8 mouse cellular contexts compared by ENCODE assay signal in the genomic region with DNA sequence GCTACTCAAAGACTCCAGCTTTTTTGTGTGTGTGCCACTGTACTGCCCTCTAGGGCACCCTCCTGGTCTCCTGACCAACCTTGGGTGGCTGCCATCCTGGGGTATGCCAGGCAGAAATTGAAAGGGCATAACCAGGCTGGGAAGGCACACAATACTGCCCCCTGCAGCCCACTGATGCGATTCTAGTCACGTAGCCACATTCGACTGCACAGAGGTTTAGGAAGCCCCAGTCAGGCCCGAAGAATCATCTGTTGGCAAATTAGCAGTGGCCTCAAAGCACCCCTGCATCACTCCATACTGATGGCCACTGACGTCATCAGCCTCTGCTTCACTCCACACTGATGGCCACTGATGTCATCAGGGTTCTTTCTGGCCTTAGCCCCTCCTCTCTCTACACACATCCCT. TPM values are rescaled to one million over a fixed set of nuclear protein-coding genes. Genes with fewer than 3 reads are reported as not detected.
DNase-seq lines count a peak whose midpoint lies in the region; ATAC-seq and TF ChIP-seq lines count a peak whose summit lies in the region.

No protein-coding gene starts in this region.

- H3K4me2 ChIP-seq in hindbrain, embryonic 13.5 days = no peak overlapping the region
- H3K4me2 ChIP-seq in hindbrain, embryonic 12.5 days (replicated peaks) = no peak overlapping the region

- H3K4me1 ChIP-seq in hindbrain, embryonic 13.5 days (replicated peaks) = no peaks in the 10 kb centered on the region
- H3K4me1 ChIP-seq in hindbrain, embryonic 12.5 days = 0 out of 2 replicates have a peak, but pooled peaks cover 2% of the 10 kb centered on the region
- peaks cover 60% of the 10 kb centered on the region for H3K4me1 ChIP-seq in E14TG2a.4 (replicated peaks; ENCODE audit: low read depth, low read length)

- WGBS in hindbrain, embryonic 13.5 days = 45% methylated on average over 5 of the region's 5 CpGs
- WGBS in hindbrain, embryonic 12.5 days = 35% methylated on average over 5 of the region's 5 CpGs

- peak; percentile 73 for DNase-seq in cerebellum, adult 11 months
- DNase-seq in frontal cortex, postnatal 36 days (ENCODE audit: low spot score in 2 of 2) = peak; percentile 74 to 82
- peak; percentile 85 to 90 for DNase-seq in kidney, postnatal 4 days

- H3K9ac ChIP-seq in hindbrain, embryonic 13.5 days = no peak overlapping the region
- H3K9ac ChIP-seq in hindbrain, embryonic 12.5 days = no peak overlapping the region

- H3K36me3 ChIP-seq in hindbrain, embryonic 13.5 days = no peaks in the 10 kb centered on the region
- no peaks in the 10 kb centered on the region for H3K36me3 ChIP-seq in hindbrain, embryonic 12.5 days
- peaks cover 89% of the 10 kb centered on the region for H3K36me3 ChIP-seq in E14TG2a.4 (ENCODE audit: insufficient read depth, low read length)

- 0 out of 2 replicates have a peak, but pooled peaks have one; percentile 28 for ATAC-seq in hindbrain, embryonic 13.5 days (ENCODE audit: low FRiP score)
- no peak for ATAC-seq in hindbrain, embryonic 12.5 days (ENCODE audit: low FRiP score)
- ATAC-seq in megakaryocyte-erythroid progenitor cell, adult 5-6 weeks (replicated peaks; ENCODE audit: low FRiP score, low TSS enrichment, poor library complexity, severe bottlenecking) = 0 out of 2 replicates have a peak, but pooled peaks have one; percentile 22
- ATAC-seq in erythroid progenitor cell, adult 5-6 weeks (replicated peaks; ENCODE audit: low FRiP score, poor library complexity, severe bottlenecking) = no peak

- peaks cover 46% of the 10 kb centered on the region for H3K27me3 ChIP-seq in hindbrain, embryonic 13.5 days
- peaks cover 36% of the 10 kb centered on the region for H3K27me3 ChIP-seq in hindbrain, embryonic 12.5 days
- no peaks in the 10 kb centered on the region for H3K27me3 ChIP-seq in E14TG2a.4 (ENCODE audit: insufficient read depth, low read length)

- H3K27ac ChIP-seq in hindbrain, embryonic 13.5 days = no peak overlapping the region
- no peak overlapping the region for H3K27ac ChIP-seq in hindbrain, embryonic 12.5 days

- H3K4me3 ChIP-seq in hindbrain, embryonic 13.5 days = no peak overlapping the region
- H3K4me3 ChIP-seq in hindbrain, embryonic 12.5 days = no peak overlapping the region
- H3K4me3 ChIP-seq in E14TG2a.4 (replicated peaks; ENCODE audit: low read length) = no peak overlapping the region

- TF ChIP-seq CTCF in E14TG2a.4 (conservative IDR thresholded peaks at IDR 0.05; ENCODE audit: low read length) = peak; percentile 44

- H3K9me3 ChIP-seq in hindbrain, embryonic 13.5 days = no peaks in the 10 kb centered on the region
- H3K9me3 ChIP-seq in hindbrain, embryonic 12.5 days (replicated peaks) = no peaks in the 10 kb centered on the region
- H3K9me3 ChIP-seq in E14TG2a.4 (ENCODE audit: low read length) = no peaks in the 10 kb centered on the region

RNA-seq across cellular contexts. Expression of gene Epop, which starts 10.1 kb away (rescaled TPM):
- 2.3 and 3.0 TPM in 2 replicates for polyA plus RNA-seq in hindbrain, embryonic 13.5 days (2015; fragmentation: Nextera tagmentation; extraction: Ambion mirVana)
- 11.2 and 11.7 TPM in 2 replicates for polyA plus RNA-seq in hindbrain, embryonic 12.5 days (2016; fragmentation: Nextera tagmentation; extraction: Ambion mirVana)
- 2.6 and 2.9 TPM in 2 replicates for total RNA-seq in megakaryocyte-erythroid progenitor cell, adult 5-6 weeks (2014; fragmentation: Nextera tagmentation)
- 0.61 and 2.6 TPM in 2 replicates for total RNA-seq in megakaryocyte-erythroid progenitor cell, adult 5-6 weeks (2017)
- total RNA-seq in erythroid progenitor cell, adult 5-6 weeks (2015; ENCODE audit: low replicate concordance) = 1.4 TPM in 1 of 2 replicates, not detected in the other
- not detected in 2 replicates for total RNA-seq in erythroid progenitor cell, adult 5-6 weeks (2017; ENCODE audit: low replicate concordance)

RNA-seq across cellular contexts. Expression of gene Srcin1, which starts 43.4 kb away (rescaled TPM):
- 6.0 and 7.0 TPM in 2 replicates for polyA plus RNA-seq in hindbrain, embryonic 13.5 days (2015; fragmentation: Nextera tagmentation; extraction: Ambion mirVana)
- polyA plus RNA-seq in hindbrain, embryonic 12.5 days (2016; fragmentation: Nextera tagmentation; extraction: Ambion mirVana) = 6.3 and 6.7 TPM in 2 replicates
- not detected in 2 replicates for total RNA-seq in megakaryocyte-erythroid progenitor cell, adult 5-6 weeks (2014; fragmentation: Nextera tagmentation)
- total RNA-seq in megakaryocyte-erythroid progenitor cell, adult 5-6 weeks (2017) = not detected in 2 replicates
- not detected in 2 replicates for total RNA-seq in erythroid progenitor cell, adult 5-6 weeks (2015; ENCODE audit: low replicate concordance)
- total RNA-seq in erythroid progenitor cell, adult 5-6 weeks (2017; ENCODE audit: low replicate concordance) = not detected in 2 replicates

RNA-seq across cellular contexts. Expression of gene Mllt6, which starts 43.8 kb away (rescaled TPM):
- polyA plus RNA-seq in hindbrain, embryonic 13.5 days (2015; fragmentation: Nextera tagmentation; extraction: Ambion mirVana) = 3.4 and 4.1 TPM in 2 replicates
- 2.9 and 3.5 TPM in 2 replicates for polyA plus RNA-seq in hindbrain, embryonic 12.5 days (2016; fragmentation: Nextera tagmentation; extraction: Ambion mirVana)
- total RNA-seq in megakaryocyte-erythroid progenitor cell, adult 5-6 weeks (2014; fragmentation: Nextera tagmentation) = 5.4 and 6.1 TPM in 2 replicates
- 4.8 and 5.4 TPM in 2 replicates for total RNA-seq in megakaryocyte-erythroid progenitor cell, adult 5-6 weeks (2017)
- total RNA-seq in erythroid progenitor cell, adult 5-6 weeks (2015; ENCODE audit: low replicate concordance) = 2.1 and 9.7 TPM in 2 replicates
- total RNA-seq in erythroid progenitor cell, adult 5-6 weeks (2017; ENCODE audit: low replicate concordance) = 1.3 and 3.9 TPM in 2 replicates

Comparison
In these comparisons a context has a peak if more than half of its experiments do, and no peak if none do; other contexts are left out.
1. ATAC-seq: peak in hindbrain, embryonic 13.5 days (single experiment) and megakaryocyte-erythroid progenitor cell, adult 5-6 weeks (single experiment); none in hindbrain, embryonic 12.5 days (single experiment) and erythroid progenitor cell, adult 5-6 weeks (single experiment).
2. Peak in every context shown above with its lines, with median percentiles within 50 percentile points of each other: DNase-seq.